Comparison of ENCODE assay signal across 28 mouse cellular contexts in genomic region chr2:24421211-24421863, GRCm38 (mm10). TPM values are rescaled to one million over a fixed set of nuclear protein-coding genes. Genes with fewer than 3 reads are reported as not detected.
DNase-seq lines count a peak whose midpoint lies in the region; ATAC-seq and TF ChIP-seq lines count a peak whose summit lies in the region.
"Had no signal": no experiment of that assay in that cellular context is flagged by ENCODE, and none has a peak within 500 bp of the region (broad histone marks: within the 10 kb centered on the region; RNA-seq: fewer than 3 reads in every experiment).

No protein-coding gene starts in this region.

- H3K36me3 ChIP-seq in liver, postnatal 0 days (replicated peaks; ENCODE audit: insufficient read depth, low read length), result no peaks in the 10 kb centered on the region
- H3K36me3 ChIP-seq in liver, embryonic 11.5 days (ENCODE audit: control insufficient read depth, insufficient read depth, low read length), result no peaks in the 10 kb centered on the region
- no peaks in the 10 kb centered on the region for H3K36me3 ChIP-seq in hindbrain, postnatal 0 days (ENCODE audit: insufficient read depth, low read length)
- H3K36me3 ChIP-seq: forebrain, embryonic 10.5 days; heart, embryonic 13.5 days; hindbrain, embryonic 12.5 days; limb, embryonic 12.5 days; neural tube, embryonic 15.5 days had no signal

- no peak overlapping the region for H3K4me2 ChIP-seq in liver, postnatal 0 days (ENCODE audit: low read depth, low read length)
- H3K4me2 ChIP-seq in liver, embryonic 11.5 days, result no peak overlapping the region
- H3K4me2 ChIP-seq in hindbrain, postnatal 0 days (ENCODE audit: low read depth, low read length), result no peak overlapping the region
- H3K4me2 ChIP-seq: heart, embryonic 13.5 days; hindbrain, embryonic 12.5 days; limb, embryonic 12.5 days; neural tube, embryonic 15.5 days had no signal

- no peak for TF ChIP-seq EP300 in liver, postnatal 0 days (IDR thresholded peaks at IDR 0.05; ENCODE audit: low read depth)

- TF ChIP-seq CTCF in liver, postnatal 0 days (IDR thresholded peaks at IDR 0.05; ENCODE audit: low read depth), result no peak
- no peak for TF ChIP-seq CTCF in hindbrain, postnatal 0 days (IDR thresholded peaks at IDR 0.05; ENCODE audit: low read depth)

- H3K27ac ChIP-seq in liver, postnatal 0 days (ENCODE audit: low read depth), result no peak overlapping the region
- H3K27ac ChIP-seq in liver, embryonic 11.5 days (ENCODE audit: low read depth, low read length), result no peak overlapping the region
- H3K27ac ChIP-seq in hindbrain, postnatal 0 days, result no peak overlapping the region
- H3K27ac ChIP-seq: forebrain, embryonic 10.5 days; heart, embryonic 13.5 days; hindbrain, embryonic 12.5 days; limb, embryonic 12.5 days; liver, embryonic 14.5 days; midbrain, embryonic 10.5 days; neural tube, embryonic 15.5 days; stomach, postnatal 0 days had no signal

- no peaks in the 10 kb centered on the region for H3K27me3 ChIP-seq in liver, postnatal 0 days (ENCODE audit: insufficient read depth, low read length)
- H3K27me3 ChIP-seq in liver, embryonic 11.5 days (replicated peaks; ENCODE audit: control insufficient read depth, insufficient read depth, low read length), result 0 out of 2 replicates have a peak, but pooled peaks cover 3% of the 10 kb centered on the region
- H3K27me3 ChIP-seq in hindbrain, postnatal 0 days (ENCODE audit: insufficient read depth, low read length), result no peaks in the 10 kb centered on the region
- H3K27me3 ChIP-seq: hindbrain, embryonic 12.5 days; limb, embryonic 12.5 days; neural tube, embryonic 15.5 days had no signal

- H3K4me3 ChIP-seq in liver, postnatal 0 days (ENCODE audit: low read depth, low read length), result no peak overlapping the region
- H3K4me3 ChIP-seq in liver, embryonic 11.5 days (ENCODE audit: low read depth, low read length), result no peak overlapping the region
- no peak overlapping the region for H3K4me3 ChIP-seq in hindbrain, postnatal 0 days (ENCODE audit: low read length)
- H3K4me3 ChIP-seq: forebrain, embryonic 10.5 days; heart, embryonic 13.5 days; hindbrain, embryonic 12.5 days; limb, embryonic 12.5 days; midbrain, embryonic 10.5 days; neural tube, embryonic 15.5 days had no signal

- DNase-seq in liver, postnatal 0 days, result no peak
- no peak for DNase-seq in liver, embryonic 11.5 days (ENCODE audit: low spot score)
- peak; percentile 94 for DNase-seq in kidney, adult 9 months
- DNase-seq in kidney, postnatal 14 days, result peak; percentile 77
- no peak for DNase-seq in cerebellum, adult 18-20 months
- DNase-seq in cerebellum, postnatal 4 days (ENCODE audit: low spot score in 2 of 2), result no peak
- DNase-seq in hindbrain, postnatal 0 days (ENCODE audit: low spot score), result no peak
- DNase-seq in left cerebral cortex, adult 8-10 months (ENCODE audit: low spot score in 2 of 2), result no peak
- DNase-seq: adrenal gland, postnatal 14 days; cerebellum, adult 9-11 months; gastrocnemius, postnatal 14 days; heart, adult 11 months; heart, postnatal 14 days; layer of hippocampus, postnatal 36 days; thymus, adult 2 months had no signal

- H3K4me1 ChIP-seq in liver, postnatal 0 days (ENCODE audit: insufficient read depth), result peaks cover 5% of the 10 kb centered on the region
- no peaks in the 10 kb centered on the region for H3K4me1 ChIP-seq in liver, embryonic 11.5 days (replicated peaks; ENCODE audit: control insufficient read depth, insufficient read depth, low read length)
- H3K4me1 ChIP-seq in hindbrain, postnatal 0 days (ENCODE audit: insufficient read depth, low read length), result 0 out of 2 replicates have a peak, but pooled peaks cover 7% of the 10 kb centered on the region
- H3K4me1 ChIP-seq: heart, embryonic 13.5 days had no signal

- H3K9ac ChIP-seq in liver, postnatal 0 days (replicated peaks), result no peak overlapping the region
- no peak overlapping the region for H3K9ac ChIP-seq in liver, embryonic 11.5 days (ENCODE audit: low read depth, low read length)
- H3K9ac ChIP-seq in hindbrain, postnatal 0 days (replicated peaks; ENCODE audit: low read length), result no peak overlapping the region
- H3K9ac ChIP-seq: heart, embryonic 13.5 days; hindbrain, embryonic 12.5 days; limb, embryonic 12.5 days; liver, embryonic 14.5 days; neural tube, embryonic 15.5 days had no signal

- peak; percentile 43; the same call in 1 of the 2 replicates for ATAC-seq in liver, postnatal 0 days
- no peak for ATAC-seq in liver, embryonic 11.5 days (replicated peaks; ENCODE audit: low FRiP score)
- ATAC-seq in hindbrain, postnatal 0 days, result no peak
- ATAC-seq: forebrain, embryonic 16.5 days had no signal

- 75% methylated on average over 6 of the region's 6 CpGs for WGBS in liver, postnatal 0 days (ENCODE audit: insufficient replicate concordance)
- 85% methylated on average over 6 of the region's 6 CpGs for WGBS in liver, embryonic 11.5 days
- 82% methylated on average over 6 of the region's 6 CpGs for WGBS in hindbrain, postnatal 0 days

- H3K9me3 ChIP-seq in liver, postnatal 0 days (ENCODE audit: low read length), result no peaks in the 10 kb centered on the region
- no peaks in the 10 kb centered on the region for H3K9me3 ChIP-seq in liver, embryonic 11.5 days (ENCODE audit: control insufficient read depth, low read length)
- no peaks in the 10 kb centered on the region for H3K9me3 ChIP-seq in hindbrain, postnatal 0 days (ENCODE audit: low read length)
- H3K9me3 ChIP-seq: forebrain, embryonic 10.5 days; heart, embryonic 13.5 days; hindbrain, embryonic 12.5 days; limb, embryonic 12.5 days; midbrain, embryonic 10.5 days; neural tube, embryonic 15.5 days had no signal

RNA-seq across cellular contexts. Expression of gene Psd4, which starts 54.0 kb away (rescaled TPM):
- polyA plus RNA-seq in liver, postnatal 0 days (2015; fragmentation: Nextera tagmentation; extraction: Ambion mirVana), result 3.0 and 3.9 TPM in 2 replicates
- 13.1 and 17.3 TPM in 2 replicates for polyA plus RNA-seq in liver, embryonic 11.5 days (2014; fragmentation: Nextera tagmentation; extraction: Ambion mirVana)
- 1.3 and 7.0 TPM in 2 replicates for total RNA-seq in hindbrain, postnatal 0 days (2014; rRNA removed)
- polyA plus RNA-seq in hindbrain, postnatal 0 days (2015; fragmentation: Nextera tagmentation; extraction: Ambion mirVana), result 0.71 and 1.2 TPM in 2 replicates
- total RNA-seq in left cerebral cortex, adult 8-10 months (2022), result 1 to 10 TPM in 3 of 4 experiments, under 1 TPM in 1; 0.95 to 3.3 (median 1.8) TPM

RNA-seq across cellular contexts. Expression of gene Pax8, which starts 54.1 kb away (rescaled TPM):
- polyA plus RNA-seq in liver, postnatal 0 days (2015; fragmentation: Nextera tagmentation; extraction: Ambion mirVana), result 0.25 TPM in 1 of 2 replicates, not detected in the other
- polyA plus RNA-seq in liver, embryonic 11.5 days (2014; fragmentation: Nextera tagmentation; extraction: Ambion mirVana), result 0.44 and 0.62 TPM in 2 replicates
- 32.0 and 44.4 TPM in 2 replicates for total RNA-seq in hindbrain, postnatal 0 days (2014; rRNA removed)
- 14.8 and 16.3 TPM in 2 replicates for polyA plus RNA-seq in hindbrain, postnatal 0 days (2015; fragmentation: Nextera tagmentation; extraction: Ambion mirVana)
- total RNA-seq in left cerebral cortex, adult 8-10 months (2022), result not detected
- total RNA-seq: adrenal gland, postnatal 14 days; gastrocnemius, postnatal 14 days; heart, postnatal 14 days; layer of hippocampus, adult 8-10 months; layer of hippocampus, postnatal 36 days; left cerebral cortex, postnatal 14 days had no signal
- polyA plus RNA-seq: cortical plate, adult 2 months; limb, embryonic 12.5 days; lung, embryonic 16.5 days had no signal

Comparison
In these comparisons a context has a peak if more than half of its experiments do, and no peak if none do; other contexts are left out.
1. DNase-seq: peak in kidney, adult 9 months (single experiment) and kidney, postnatal 14 days (single experiment); none in liver, postnatal 0 days (single experiment), liver, embryonic 11.5 days (single experiment), cerebellum, adult 18-20 months (0 of 2), cerebellum, postnatal 4 days (0 of 2), hindbrain, postnatal 0 days (single experiment) and left cerebral cortex, adult 8-10 months (0 of 2).